Mouse (Mus musculus) induced T-regulatory cell, adult 2 months (primary cell): Measurements from ENCODE around the gene Cd300lf.

Source experiments
- DNase-seq: peaks from one replicate; pipeline ENCODE4 v3.0.0-alpha.2; 2012; ENCODE audit warnings: low read depth

Cd300lf gene

GRCm38 (mm10) chr11:115077436-115077835, 56.4 kb downstream of the Cd300lf start:
- no peak for DNase-seq

DNA sequence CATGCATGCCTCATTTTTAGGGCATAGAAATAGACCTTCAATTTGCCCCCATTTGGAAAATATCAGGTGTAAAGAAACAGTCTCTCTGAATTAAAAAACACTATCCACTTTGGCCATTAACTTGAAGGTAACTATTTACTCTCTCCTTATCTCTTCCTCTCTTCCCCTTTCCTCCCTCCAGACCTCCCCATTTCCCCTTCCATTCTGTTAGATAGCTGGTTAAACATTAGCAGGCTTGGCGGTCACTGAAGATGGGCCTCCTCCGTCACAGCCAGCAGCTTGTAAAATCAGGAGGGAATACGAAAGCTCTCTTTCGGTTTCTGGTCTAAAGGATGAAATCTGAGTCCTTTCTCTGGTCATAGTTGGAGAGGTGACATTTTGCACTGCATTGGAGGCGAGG, 57.9 kb downstream of the Cd300lf start:
- DNase-seq, result no peak

- DNase-seq, result no peak
Observed at GRCm38 (mm10) chr11:115075407-115075806, 58.4 kb downstream of the Cd300lf start.

DNA sequence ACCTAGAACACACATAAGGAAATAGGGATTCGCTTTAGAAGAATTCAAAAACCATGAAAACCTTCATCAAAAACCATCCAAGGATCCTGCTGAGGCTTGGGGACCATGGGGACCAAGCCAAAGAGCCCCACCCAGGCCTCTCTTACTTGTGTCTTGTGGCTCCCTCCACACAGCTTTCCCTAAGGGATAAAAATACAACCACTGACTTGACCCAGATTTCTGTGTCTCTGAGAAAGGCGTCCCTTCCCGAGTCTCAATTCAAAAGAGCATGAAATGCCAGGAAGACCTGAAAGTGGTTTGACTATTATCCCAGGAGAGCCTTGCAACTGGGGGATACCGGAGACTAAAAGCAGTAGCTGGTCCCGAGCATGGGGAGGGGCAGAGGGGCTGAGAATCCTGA, 60.8 kb downstream of the Cd300lf start:
- no peak for DNase-seq

GRCm38 (mm10) chr11:115071631-115072294, 62.0 kb downstream of the Cd300lf start:
- DNase-seq, result no peak

GRCm38 (mm10) chr11:115071015-115071551, 62.7 kb downstream of the Cd300lf start:
- no peak for DNase-seq

GRCm38 (mm10) chr11:115066768-115067167, 67.0 kb downstream of the Cd300lf start:
- no peak for DNase-seq
